Mouse (Mus musculus): Measurements from ENCODE around the gene Klhdc8a. TPM values are rescaled to one million over a fixed set of nuclear protein-coding genes. Genes with fewer than 3 reads are reported as not detected.

The Klhdc8a gene
- polyA plus RNA-seq, 1 experiment from 2014 or later: 0.06 TPM

DNA sequence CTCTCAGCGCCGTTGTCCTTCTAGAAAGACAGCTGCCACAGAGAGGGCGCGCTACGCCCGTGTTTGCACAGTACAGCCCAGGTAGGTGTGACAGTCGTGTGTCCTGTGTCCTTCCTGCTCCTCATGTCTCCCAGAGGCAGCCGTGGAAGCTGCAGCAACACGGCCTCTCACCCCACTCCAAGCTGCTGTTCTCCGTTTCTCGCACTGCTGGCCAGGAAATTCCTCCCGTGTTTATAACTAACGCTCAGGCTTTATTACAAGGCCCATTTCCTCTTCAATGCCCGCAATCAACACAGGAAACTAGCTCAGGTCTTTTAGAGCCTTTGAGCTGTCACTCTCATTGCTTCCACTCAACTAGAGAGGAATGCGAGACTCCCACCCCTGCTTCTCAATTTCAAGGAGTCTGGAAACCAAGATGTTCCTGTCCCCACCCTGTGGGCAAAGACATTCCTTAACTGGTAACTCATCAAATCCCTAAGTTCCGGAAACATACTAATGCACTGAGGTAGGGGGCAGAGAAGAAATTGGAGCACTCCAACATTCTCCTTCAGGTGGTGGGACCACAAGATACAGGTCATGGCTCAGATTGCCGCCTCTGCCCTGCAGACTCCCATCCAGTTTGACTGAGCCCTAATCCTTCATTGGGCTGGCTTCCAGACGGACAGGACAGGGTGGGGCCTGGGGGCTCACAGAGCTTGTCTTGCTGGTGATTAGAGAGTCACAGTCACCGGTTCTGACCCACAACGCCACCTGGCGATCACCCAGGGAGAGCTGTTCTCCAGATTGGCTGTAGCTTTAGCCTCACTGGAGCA, 5.9 kb upstream of the Klhdc8a start:
- Histone ChIP-seq H3K9ac (no peak overlapping the region), H3K36me3 (no peaks in the 10 kb centered on the region), H3K27ac (no peak overlapping the region), H3K4me3 (no peak overlapping the region), H3K4me2 (no peak overlapping the region), H3K4me1 (peaks cover 3% of the 10 kb centered on the region), H3K9me3 (replicated peaks) (no peaks in the 10 kb centered on the region), H3K27me3 (replicated peaks) (peaks cover 76% of the 10 kb centered on the region)
- 45% methylated on average over 21 of the region's 21 CpGs for WGBS (ENCODE audit: insufficient replicate concordance)
- no peak for ATAC-seq

DNA sequence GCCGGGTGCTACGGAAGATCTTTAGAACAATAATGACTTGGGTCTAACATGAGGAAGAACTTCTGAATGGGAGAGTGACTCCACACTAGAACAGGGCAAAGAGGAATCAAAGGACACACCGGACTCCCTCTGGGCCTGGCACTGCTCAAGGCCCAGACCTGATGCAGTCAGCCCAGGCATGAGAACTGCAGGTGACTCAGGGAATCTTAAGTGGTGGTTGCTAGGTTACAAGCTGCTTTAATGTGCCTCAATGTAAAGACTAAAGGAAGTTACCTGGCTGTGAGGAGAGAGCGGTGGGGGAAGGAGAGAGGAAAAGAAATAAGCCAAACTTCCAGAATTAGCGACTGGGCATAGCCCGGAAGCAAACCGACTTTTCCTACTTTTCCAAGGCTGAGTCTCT, 2.9 kb upstream of the Klhdc8a start:
- Histone ChIP-seq H3K9me3 (replicated peaks) (no peaks in the 10 kb centered on the region), H3K4me1 (peaks cover 14% of the 10 kb centered on the region), H3K27me3 (replicated peaks) (peaks cover 86% of the 10 kb centered on the region), H3K9ac (no peak overlapping the region), H3K36me3 (no peaks in the 10 kb centered on the region), H3K4me2 (no peak overlapping the region), H3K4me3 (no peak overlapping the region), H3K27ac (no peak overlapping the region)
- 70% methylated on average over 7 of the region's 7 CpGs for WGBS (ENCODE audit: insufficient replicate concordance)
- ATAC-seq: no peak

DNA sequence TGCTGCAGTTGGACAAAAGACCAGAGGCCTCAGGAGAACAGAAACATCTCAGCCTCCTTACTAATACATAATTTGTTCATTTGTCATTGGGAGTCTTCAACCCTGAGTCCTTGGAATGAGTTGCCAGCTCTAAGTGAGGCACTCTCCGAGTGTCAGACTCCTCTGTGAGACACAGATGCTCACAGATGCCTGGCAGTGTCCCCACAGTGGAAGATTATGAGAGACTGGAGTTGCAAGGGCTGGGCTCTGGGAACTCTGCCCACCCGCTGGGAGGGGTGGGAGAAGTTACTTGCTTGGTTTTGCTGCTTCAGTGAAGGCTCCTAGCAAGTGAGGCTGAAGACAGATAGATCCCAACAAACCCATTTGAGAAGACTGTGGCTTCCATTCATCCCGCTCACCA, 2.4 kb upstream of the Klhdc8a start:
- H3K27ac ChIP-seq: no peak overlapping the region
- no peaks in the 10 kb centered on the region for H3K36me3 ChIP-seq
- H3K9me3 ChIP-seq (replicated peaks): no peaks in the 10 kb centered on the region
- WGBS (ENCODE audit: insufficient replicate concordance): 51% methylated on average over 3 of the region's 3 CpGs
- ATAC-seq: no peak
- peaks cover 14% of the 10 kb centered on the region for H3K4me1 ChIP-seq
- no peak overlapping the region for H3K4me2 ChIP-seq
- no peak overlapping the region for H3K4me3 ChIP-seq
- no peak overlapping the region for H3K9ac ChIP-seq
- peaks cover 90% of the 10 kb centered on the region for H3K27me3 ChIP-seq (replicated peaks)

DNA sequence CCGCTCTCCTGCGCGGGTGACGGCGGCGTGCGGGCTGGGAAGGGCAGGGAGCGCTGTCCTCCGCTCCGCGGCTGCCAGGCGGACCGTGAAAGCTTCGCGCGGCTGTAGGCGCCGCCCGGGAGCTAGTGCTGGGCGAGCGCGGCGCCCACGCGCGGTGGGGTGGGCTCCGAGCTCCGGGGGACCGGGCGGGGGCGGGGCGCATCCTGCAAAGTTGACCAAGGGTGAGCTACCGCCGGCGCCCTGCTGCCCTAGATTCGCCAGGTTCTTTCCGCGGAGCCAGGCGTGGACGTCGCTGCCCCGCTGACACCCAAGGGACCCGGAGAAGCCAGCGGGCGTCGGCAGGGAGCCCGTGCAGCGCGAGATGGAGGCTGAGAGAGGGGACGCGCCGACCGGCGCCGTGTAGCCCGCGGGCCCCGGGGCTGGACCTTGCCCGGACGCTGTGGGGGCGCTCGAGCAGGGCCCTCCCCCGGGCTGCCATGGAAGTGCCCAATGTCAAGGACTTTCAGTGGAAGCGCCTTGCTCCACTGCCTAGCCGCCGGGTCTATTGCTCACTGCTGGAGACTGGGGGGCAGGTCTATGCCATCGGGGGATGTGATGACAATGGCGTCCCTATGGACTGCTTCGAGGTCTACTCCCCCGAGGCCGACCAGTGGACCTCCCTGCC, 507 bp downstream of the Klhdc8a start:
- H3K36me3 ChIP-seq: no peaks in the 10 kb centered on the region
- H3K9ac ChIP-seq: peak overlapping the region; percentile 42
- H3K4me1 ChIP-seq: peaks cover 10% of the 10 kb centered on the region
- ATAC-seq: peak; percentile 22; the same call in 1 of the 2 replicates
- peak overlapping the region; percentile 45 for H3K4me3 ChIP-seq
- H3K9me3 ChIP-seq (replicated peaks): no peaks in the 10 kb centered on the region
- 2% methylated on average over 59 of the region's 71 CpGs for WGBS (ENCODE audit: insufficient replicate concordance)
- H3K4me2 ChIP-seq: peak overlapping the region; percentile 77
- no peak overlapping the region for H3K27ac ChIP-seq
- peaks cover 95% of the 10 kb centered on the region for H3K27me3 ChIP-seq (replicated peaks)

DNA sequence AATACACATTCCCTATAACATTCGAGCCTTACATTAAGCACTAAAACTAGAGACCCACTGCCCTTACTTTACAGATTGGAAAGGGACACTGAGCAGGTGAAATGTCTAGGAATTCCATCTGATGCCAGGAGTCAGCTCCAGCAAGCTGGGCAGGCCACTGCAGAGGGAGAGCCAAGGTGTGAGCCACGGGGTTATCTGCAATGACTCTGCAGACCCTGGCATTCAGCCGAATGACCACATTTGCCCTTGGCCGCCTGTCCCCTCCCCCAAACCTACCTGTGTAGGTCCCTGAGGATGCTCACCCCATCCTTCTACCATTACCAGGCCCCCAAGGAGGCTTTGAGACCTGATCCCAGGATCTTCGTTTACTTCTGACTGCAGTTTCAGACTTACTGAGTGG, 1.3 kb downstream of the Klhdc8a start:
- H3K9me3 ChIP-seq (replicated peaks): no peaks in the 10 kb centered on the region
- no peak for ATAC-seq
- H3K4me2 ChIP-seq: no peak overlapping the region
- no peak overlapping the region for H3K27ac ChIP-seq
- peaks cover 10% of the 10 kb centered on the region for H3K4me1 ChIP-seq
- no peak overlapping the region for H3K9ac ChIP-seq
- no peak overlapping the region for H3K4me3 ChIP-seq
- peaks cover 97% of the 10 kb centered on the region for H3K27me3 ChIP-seq (replicated peaks)
- 67% methylated on average over 5 of the region's 5 CpGs for WGBS (ENCODE audit: insufficient replicate concordance)
- no peaks in the 10 kb centered on the region for H3K36me3 ChIP-seq

DNA sequence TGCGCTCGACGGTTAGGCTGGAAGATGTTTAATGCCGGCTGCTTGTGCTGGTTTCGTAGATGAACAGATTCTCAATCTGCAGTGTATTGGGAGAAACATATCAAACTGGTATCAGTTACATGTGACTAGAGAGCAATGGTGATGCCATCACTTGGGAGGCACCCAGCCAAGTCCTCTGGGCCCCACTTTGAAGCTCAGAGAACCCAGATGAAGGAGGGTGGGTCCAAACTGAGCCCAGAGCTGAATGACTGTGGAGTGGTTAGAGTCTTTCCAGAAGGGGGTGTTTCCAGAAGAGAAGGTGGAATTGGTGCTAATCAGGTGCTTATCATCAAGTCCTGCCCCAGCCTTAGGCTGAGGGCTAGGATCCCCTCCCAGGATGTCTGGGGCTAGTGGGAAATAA, 2.8 kb downstream of the Klhdc8a start:
- Histone ChIP-seq H3K4me1 (peaks cover 10% of the 10 kb centered on the region), H3K36me3 (no peaks in the 10 kb centered on the region), H3K4me3 (no peak overlapping the region), H3K9me3 (replicated peaks) (no peaks in the 10 kb centered on the region), H3K9ac (no peak overlapping the region), H3K4me2 (no peak overlapping the region), H3K27ac (no peak overlapping the region), H3K27me3 (replicated peaks) (peaks cover 90% of the 10 kb centered on the region)
- WGBS (ENCODE audit: insufficient replicate concordance): 79% methylated on average over 5 of the region's 5 CpGs
- ATAC-seq: no peak

DNA sequence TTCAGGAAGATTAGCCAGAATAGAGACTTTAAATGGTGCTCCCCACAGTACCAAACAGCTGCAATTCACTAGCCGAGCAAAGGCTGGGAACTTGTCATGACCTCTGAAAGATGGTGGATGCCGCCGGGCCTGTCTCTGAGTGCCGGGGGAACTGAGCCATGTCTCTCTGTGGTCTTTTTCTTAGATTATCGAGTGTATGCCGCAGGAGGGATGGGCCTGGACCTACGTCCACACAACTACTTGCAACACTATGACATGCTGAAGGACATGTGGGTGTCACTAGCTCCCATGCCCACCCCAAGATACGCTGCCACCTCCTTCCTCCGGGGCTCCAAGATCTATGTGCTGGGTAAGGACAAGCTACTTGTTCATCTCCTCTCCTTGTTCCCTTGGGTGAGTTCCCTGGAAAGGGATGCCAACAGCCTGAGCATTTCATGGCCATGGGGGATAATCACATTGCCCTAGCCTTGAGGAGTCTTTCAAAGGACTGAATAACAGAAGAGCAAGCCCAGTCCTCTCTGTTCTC, 4.0 kb downstream of the Klhdc8a start:
- no peak overlapping the region for H3K4me2 ChIP-seq
- 80% methylated on average over 9 of the region's 9 CpGs for WGBS (ENCODE audit: insufficient replicate concordance)
- H3K9me3 ChIP-seq (replicated peaks): no peaks in the 10 kb centered on the region
- H3K9ac ChIP-seq: no peak overlapping the region
- H3K27me3 ChIP-seq (replicated peaks): peaks cover 83% of the 10 kb centered on the region
- H3K4me1 ChIP-seq: peaks cover 10% of the 10 kb centered on the region
- no peaks in the 10 kb centered on the region for H3K36me3 ChIP-seq
- no peak overlapping the region for H3K4me3 ChIP-seq
- H3K27ac ChIP-seq: no peak overlapping the region
- no peak for ATAC-seq

DNA sequence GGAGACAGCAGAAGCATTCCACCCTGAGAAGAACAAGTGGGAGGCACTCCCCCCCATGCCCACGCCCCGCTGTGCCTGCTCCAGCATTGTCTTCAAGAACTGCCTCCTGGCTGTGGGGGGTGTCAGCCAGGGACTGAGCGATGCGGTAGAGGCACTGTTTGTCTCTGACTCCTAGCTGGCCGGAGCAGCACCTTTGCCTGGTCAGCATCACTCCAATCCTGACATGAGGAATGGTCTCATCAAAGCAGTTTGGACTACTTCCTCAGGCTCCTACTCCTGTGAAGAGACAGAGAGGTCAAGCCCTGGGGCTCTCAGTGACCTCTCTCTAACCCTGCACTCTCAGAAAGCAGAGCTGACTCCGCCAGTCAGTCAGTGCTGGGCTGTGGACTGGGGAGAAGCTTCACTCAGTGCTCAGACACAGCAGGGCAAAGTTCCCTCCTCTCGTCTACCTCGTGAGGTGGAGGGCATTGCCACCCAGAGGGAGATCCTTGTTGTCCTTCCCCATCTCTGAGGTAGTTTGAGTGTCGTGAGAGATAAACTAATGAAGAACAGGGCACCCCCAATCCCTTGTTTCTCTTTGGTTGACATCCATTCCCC, 6.3 kb downstream of the Klhdc8a start:
- H3K36me3 ChIP-seq: no peaks in the 10 kb centered on the region
- H3K9me3 ChIP-seq (replicated peaks): no peaks in the 10 kb centered on the region
- H3K27ac ChIP-seq: no peak overlapping the region
- 47% methylated on average over 9 of the region's 9 CpGs for whole genome bisulfite sequencing (ENCODE audit: insufficient replicate concordance)
- no peak overlapping the region for H3K4me3 ChIP-seq
- no peak overlapping the region for H3K9ac ChIP-seq
- H3K27me3 ChIP-seq (replicated peaks): peaks cover 77% of the 10 kb centered on the region
- no peaks in the 10 kb centered on the region for H3K4me1 ChIP-seq
- no peak for ATAC-seq
- no peak overlapping the region for H3K4me2 ChIP-seq

DNA sequence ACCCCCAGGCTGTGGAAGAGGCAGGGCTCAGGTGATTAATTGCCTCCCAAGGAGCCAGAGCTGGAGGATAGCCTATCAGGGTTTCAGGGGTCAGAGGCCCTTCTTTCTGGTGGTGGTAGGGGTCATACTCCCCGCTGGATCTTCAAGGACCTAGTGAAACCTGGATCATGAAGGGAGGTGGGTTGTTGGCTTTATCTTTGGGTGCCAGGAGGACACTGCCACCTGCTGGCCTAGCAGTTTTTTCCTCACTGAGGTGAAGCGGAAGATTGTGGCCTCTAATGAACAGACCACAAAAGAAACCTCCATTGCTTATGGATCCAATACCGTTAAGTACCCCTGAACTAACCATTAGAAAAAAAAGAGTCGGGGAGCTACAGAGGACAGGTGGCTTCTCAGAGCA, 7.7 kb downstream of the Klhdc8a start:
- Histone ChIP-seq H3K4me3 (no peak overlapping the region), H3K9me3 (replicated peaks) (no peaks in the 10 kb centered on the region), H3K27ac (no peak overlapping the region), H3K27me3 (replicated peaks) (peaks cover 74% of the 10 kb centered on the region), H3K4me1 (no peaks in the 10 kb centered on the region), H3K36me3 (no peaks in the 10 kb centered on the region), H3K4me2 (no peak overlapping the region), H3K9ac (no peak overlapping the region)
- ATAC-seq: no peak
- 24% methylated on average over 4 of the region's 4 CpGs for WGBS (ENCODE audit: insufficient replicate concordance)

DNA sequence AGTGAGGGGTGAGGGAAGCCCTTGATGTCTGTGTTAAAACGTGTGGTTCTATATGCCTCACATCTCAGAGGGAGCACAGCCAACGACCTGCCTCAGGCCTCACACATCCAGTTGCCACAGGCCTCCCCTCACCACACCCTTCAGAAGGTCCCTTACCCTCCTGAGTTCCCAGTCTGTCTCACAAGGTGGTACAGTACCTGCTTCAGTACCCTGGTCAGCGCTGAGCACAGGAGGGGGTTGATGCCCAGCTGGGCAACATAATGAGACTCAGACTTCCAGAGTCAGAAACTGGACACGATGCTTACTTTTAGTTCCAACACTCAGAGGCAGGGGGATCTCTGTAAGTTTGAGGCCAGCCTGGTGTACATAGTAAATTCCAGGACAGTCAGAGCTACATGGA, 8.4 kb downstream of the Klhdc8a start:
- ATAC-seq: no peak
- H3K9me3 ChIP-seq (replicated peaks): no peaks in the 10 kb centered on the region
- no peaks in the 10 kb centered on the region for H3K36me3 ChIP-seq
- H3K27ac ChIP-seq: no peak overlapping the region
- H3K27me3 ChIP-seq (replicated peaks): peaks cover 73% of the 10 kb centered on the region
- WGBS (ENCODE audit: insufficient replicate concordance): 13% methylated on average over 4 of the region's 4 CpGs
- H3K4me1 ChIP-seq: peaks cover 2% of the 10 kb centered on the region; the same call in 1 of the 2 replicates
- no peak overlapping the region for H3K4me2 ChIP-seq
- H3K9ac ChIP-seq: no peak overlapping the region
- H3K4me3 ChIP-seq: no peak overlapping the region

DNA sequence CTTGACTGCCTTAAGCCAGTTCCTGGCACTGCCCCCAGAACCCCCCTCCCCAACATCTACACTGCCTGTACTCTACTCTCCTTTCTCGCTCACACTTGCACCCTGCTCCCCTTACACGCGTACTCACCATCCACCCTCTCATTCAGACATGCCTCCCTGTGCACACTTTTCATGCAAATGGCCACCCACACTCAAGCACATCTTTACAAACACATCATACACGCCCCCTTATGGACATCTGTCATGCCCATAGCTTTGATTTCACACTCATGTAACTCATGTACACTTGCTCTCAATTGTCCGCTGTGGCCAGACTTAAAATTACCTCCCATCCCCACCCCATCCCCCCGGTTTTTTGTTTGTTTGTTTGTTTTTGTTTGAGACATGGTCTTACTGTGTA, 9.5 kb downstream of the Klhdc8a start:
- Histone ChIP-seq H3K4me1 (peaks cover 3% of the 10 kb centered on the region; the same call in 1 of the 2 replicates), H3K36me3 (no peaks in the 10 kb centered on the region), H3K27me3 (replicated peaks) (peaks cover 63% of the 10 kb centered on the region), H3K9ac (no peak overlapping the region), H3K9me3 (replicated peaks) (no peaks in the 10 kb centered on the region), H3K4me3 (no peak overlapping the region), H3K27ac (no peak overlapping the region), H3K4me2 (no peak overlapping the region)
- no peak for ATAC-seq
- 65% methylated on average over 6 of the region's 6 CpGs for WGBS (ENCODE audit: insufficient replicate concordance)

DNA sequence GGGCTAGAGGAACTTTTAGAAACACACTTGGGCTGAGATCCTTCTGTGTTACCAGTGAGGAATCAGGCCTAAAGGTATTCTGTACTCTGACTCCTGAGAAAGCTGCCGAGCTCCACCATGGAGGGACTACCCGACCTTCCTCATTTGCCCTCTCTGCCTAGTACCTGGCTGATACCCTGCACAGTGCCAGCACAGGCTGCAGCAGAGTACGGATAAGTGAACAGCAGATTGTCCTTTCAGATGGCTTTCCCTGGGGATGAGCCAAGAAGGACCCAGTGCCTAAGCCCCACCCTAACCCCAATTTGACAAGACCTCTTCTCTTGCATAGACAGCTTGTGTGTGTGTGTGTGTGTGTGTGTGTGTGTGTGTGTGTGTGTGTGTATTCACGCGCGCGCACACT, 10.2 kb downstream of the Klhdc8a start:
- peaks cover 56% of the 10 kb centered on the region for H3K27me3 ChIP-seq (replicated peaks)
- no peak for ATAC-seq
- no peaks in the 10 kb centered on the region for H3K36me3 ChIP-seq
- no peak overlapping the region for H3K4me3 ChIP-seq
- H3K9me3 ChIP-seq (replicated peaks): no peaks in the 10 kb centered on the region
- no peak overlapping the region for H3K4me2 ChIP-seq
- H3K4me1 ChIP-seq: peaks cover 3% of the 10 kb centered on the region; the same call in 1 of the 2 replicates
- H3K9ac ChIP-seq: no peak overlapping the region
- 64% methylated on average over 7 of the region's 7 CpGs for WGBS (ENCODE audit: insufficient replicate concordance)
- no peak overlapping the region for H3K27ac ChIP-seq
